Mouse (Mus musculus): Measurements from ENCODE around the gene Polr2e. TPM values are rescaled to one million over a fixed set of nuclear protein-coding genes. Genes with fewer than 3 reads are reported as not detected.
A peak's percentile ranks its signal among the peaks of the same experiment; 100 is the strongest.
"Not testable (repeated sequence)": the region's sequence is repeated elsewhere in the genome, so short reads cannot be mapped to it uniquely, and the experiment has no call there.

Polr2e gene
- polyA plus RNA-seq, 1 experiment from 2014 or later = 255 TPM

DNA sequence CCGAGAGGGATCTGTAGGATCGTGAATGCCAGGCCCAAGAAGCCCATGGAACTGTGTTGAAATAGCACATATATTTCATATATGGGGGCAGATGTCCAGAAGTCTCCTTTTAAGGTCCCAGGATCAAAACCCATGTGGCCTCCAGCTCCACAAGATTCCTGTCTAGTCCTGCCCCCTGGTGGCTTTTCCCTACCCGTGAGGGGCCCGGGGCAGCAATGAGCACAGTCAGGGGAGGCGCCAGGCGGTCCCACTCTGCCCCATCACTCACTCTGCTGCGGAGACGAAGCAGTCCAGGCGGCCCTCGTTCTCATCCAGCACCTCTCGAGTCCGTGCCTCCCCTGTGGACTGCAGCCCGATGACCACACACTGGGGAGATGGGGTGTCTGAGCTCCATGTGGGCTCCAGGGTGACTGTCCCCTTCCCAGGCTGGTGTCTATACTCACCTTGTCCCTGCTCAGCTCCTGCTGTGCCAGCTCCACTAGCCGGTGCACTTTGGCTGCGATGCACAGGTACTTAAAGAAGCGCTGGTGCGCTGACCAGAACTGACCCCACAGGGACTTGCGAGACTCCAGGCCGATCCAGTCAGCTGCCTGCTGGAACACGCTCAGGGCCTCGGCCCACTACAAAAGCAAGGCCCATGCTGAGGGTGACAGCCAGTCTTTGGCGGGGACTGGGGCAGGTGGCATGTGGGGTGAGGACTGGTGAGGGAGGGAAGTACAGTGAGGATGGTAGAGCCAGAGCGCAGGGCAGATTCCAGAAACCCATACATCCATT lies 24.5 kb upstream of the Polr2e start:
- no peak for DNase-seq (ENCODE audit: low spot score)
- ATAC-seq (replicated peaks; ENCODE audit: low FRiP score, low TSS enrichment, low read depth) = no peak
- Histone ChIP-seq H3K36me3 (ENCODE audit: control insufficient read depth, insufficient read depth, low read length) (peaks cover 54% of the 10 kb centered on the region), H3K4me1 (replicated peaks; ENCODE audit: control insufficient read depth, insufficient read depth, low read length) (no peaks in the 10 kb centered on the region), H3K27me3 (replicated peaks; ENCODE audit: control insufficient read depth, insufficient read depth, low read length) (no peaks in the 10 kb centered on the region), H3K9me3 (ENCODE audit: control insufficient read depth, low read length) (no peaks in the 10 kb centered on the region), H3K4me3 (ENCODE audit: low read depth, low read length) (no peak overlapping the region), H3K9ac (ENCODE audit: low read length) (no peak overlapping the region), H3K4me2 (ENCODE audit: low read length) (no peak overlapping the region), H3K27ac (ENCODE audit: low read depth) (no peak overlapping the region)
- WGBS = 78% methylated on average over 23 of the region's 23 CpGs

GRCm38 (mm10) chr10:80063104-80063503 lies 23.5 kb upstream of the Polr2e start:
- DNase-seq (ENCODE audit: low spot score) (no peak), ATAC-seq (replicated peaks; ENCODE audit: low FRiP score, low TSS enrichment, low read depth) (no peak)
- Histone ChIP-seq H3K4me1 (replicated peaks; ENCODE audit: control insufficient read depth, insufficient read depth, low read length) (no peaks in the 10 kb centered on the region), H3K27ac (ENCODE audit: low read depth) (no peak overlapping the region), H3K4me2 (ENCODE audit: low read length) (no peak overlapping the region), H3K36me3 (ENCODE audit: control insufficient read depth, insufficient read depth, low read length) (peaks cover 64% of the 10 kb centered on the region), H3K9ac (ENCODE audit: low read length) (no peak overlapping the region), H3K4me3 (ENCODE audit: low read depth, low read length) (no peak overlapping the region), H3K9me3 (ENCODE audit: control insufficient read depth, low read length) (no peaks in the 10 kb centered on the region), H3K27me3 (replicated peaks; ENCODE audit: control insufficient read depth, insufficient read depth, low read length) (no peaks in the 10 kb centered on the region)
- 92% methylated on average over 5 of the region's 5 CpGs for WGBS

DNA sequence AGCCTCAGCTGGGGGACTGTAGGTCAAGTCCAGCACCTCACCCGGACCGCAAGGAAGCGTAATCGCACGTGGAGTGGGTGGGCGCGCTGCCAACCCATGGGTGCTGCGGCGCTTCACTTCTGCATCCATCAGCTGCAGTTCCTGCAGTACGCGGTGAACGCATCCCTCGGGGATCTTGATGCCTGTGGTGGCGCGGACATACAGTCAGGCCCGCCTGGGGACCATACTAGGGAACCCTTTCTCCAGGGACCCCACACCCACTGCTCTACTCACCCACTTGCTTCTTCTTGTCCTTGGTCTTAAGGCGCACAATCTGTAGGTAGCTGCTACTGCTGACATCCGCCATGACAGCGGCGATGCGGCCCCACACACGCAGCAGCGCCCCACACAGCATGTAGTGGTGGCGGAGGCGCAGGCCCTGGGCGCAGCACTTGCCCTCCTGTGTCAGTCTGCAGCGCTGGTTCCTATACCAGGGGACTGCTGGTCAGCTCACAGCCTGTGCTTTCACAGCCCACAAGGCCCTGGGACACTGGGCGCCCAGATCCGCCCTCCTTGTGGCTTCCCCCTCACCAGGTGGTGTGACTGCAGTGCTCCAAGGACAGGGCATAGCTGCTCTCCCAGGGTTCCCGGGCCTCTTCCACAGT lies 18.2 kb upstream of the Polr2e start:
- Histone ChIP-seq H3K4me1 (replicated peaks; ENCODE audit: control insufficient read depth, insufficient read depth, low read length) (peaks cover 14% of the 10 kb centered on the region; the same call in 1 of the 2 replicates), H3K27me3 (replicated peaks; ENCODE audit: control insufficient read depth, insufficient read depth, low read length) (no peaks in the 10 kb centered on the region), H3K36me3 (ENCODE audit: control insufficient read depth, insufficient read depth, low read length) (peaks cover 64% of the 10 kb centered on the region), H3K4me2 (ENCODE audit: low read length) (no peak overlapping the region), H3K4me3 (ENCODE audit: low read depth, low read length) (no peak overlapping the region), H3K27ac (ENCODE audit: low read depth) (no peak overlapping the region), H3K9me3 (ENCODE audit: control insufficient read depth, low read length) (no peaks in the 10 kb centered on the region), H3K9ac (ENCODE audit: low read length) (no peak overlapping the region)
- no peak for DNase-seq (ENCODE audit: low spot score)
- no peak for ATAC-seq (replicated peaks; ENCODE audit: low FRiP score, low TSS enrichment, low read depth)
- WGBS = 73% methylated on average over 30 of the region's 30 CpGs

DNA sequence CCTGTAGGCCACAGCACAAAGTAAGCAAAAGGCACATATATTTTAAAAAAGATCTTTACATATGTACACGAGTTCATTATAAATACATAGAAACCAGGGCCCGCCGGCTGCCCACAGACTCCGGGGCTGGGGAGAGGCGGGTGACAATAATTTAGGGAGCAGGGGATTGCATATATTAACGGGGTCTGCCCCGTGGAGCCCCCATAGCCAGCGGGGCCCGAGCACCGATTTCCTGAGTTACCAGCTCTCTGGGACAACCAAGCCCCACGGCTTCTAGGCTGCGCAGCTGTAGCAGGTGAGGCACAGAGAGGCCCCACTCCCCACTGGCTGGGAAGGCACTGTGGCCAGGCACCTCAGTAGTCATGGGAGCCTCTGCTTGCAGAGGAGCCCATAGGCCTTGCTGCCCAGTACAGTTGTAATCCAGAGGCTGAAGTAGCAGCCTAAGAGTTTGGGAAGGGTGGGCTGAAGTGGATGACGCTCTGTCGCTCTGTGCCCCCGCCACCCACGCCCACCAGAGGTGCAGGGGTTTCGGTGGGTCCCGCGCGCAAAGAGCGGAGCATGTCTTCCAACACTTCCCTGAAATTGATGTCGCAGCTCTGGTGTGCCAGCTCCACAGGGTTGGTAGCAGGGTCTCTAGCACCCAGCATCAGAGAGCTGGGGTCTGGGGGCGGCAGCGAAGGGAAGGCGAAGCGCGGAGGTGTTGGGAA lies 17.5 kb upstream of the Polr2e start:
- WGBS = 91% methylated on average over 27 of the region's 27 CpGs
- H3K36me3 ChIP-seq (ENCODE audit: control insufficient read depth, insufficient read depth, low read length) = peaks cover 58% of the 10 kb centered on the region
- no peak overlapping the region for H3K9ac ChIP-seq (ENCODE audit: low read length)
- no peak overlapping the region for H3K4me2 ChIP-seq (ENCODE audit: low read length)
- no peaks in the 10 kb centered on the region for H3K27me3 ChIP-seq (replicated peaks; ENCODE audit: control insufficient read depth, insufficient read depth, low read length)
- no peaks in the 10 kb centered on the region for H3K9me3 ChIP-seq (ENCODE audit: control insufficient read depth, low read length)
- DNase-seq (ENCODE audit: low spot score) (no peak), ATAC-seq (replicated peaks; ENCODE audit: low FRiP score, low TSS enrichment, low read depth) (no peak)
- H3K4me1 ChIP-seq (replicated peaks; ENCODE audit: control insufficient read depth, insufficient read depth, low read length) = peaks cover 15% of the 10 kb centered on the region
- H3K4me3 ChIP-seq (ENCODE audit: low read depth, low read length) = no peak overlapping the region
- no peak overlapping the region for H3K27ac ChIP-seq (ENCODE audit: low read depth)

DNA sequence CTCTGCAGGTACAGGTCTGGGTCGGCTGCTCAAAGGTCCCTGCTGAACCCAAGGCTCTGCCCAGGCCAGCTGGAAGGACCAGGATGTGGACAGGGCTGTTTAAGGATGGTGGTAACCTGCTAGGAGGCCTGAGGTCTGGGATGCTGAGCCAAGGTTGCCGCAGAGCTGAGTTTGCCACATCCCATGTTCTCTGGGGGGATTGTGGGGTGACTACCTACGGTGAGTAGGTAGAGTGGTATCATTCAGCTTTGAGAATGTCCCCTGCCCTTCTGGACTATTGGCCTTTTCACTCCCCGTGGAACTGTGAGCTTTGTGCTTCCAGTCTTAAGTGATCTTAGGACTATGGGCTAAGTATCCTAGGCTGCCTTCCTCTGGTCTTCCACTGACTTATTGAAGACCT lies 16.9 kb upstream of the Polr2e start:
- H3K27me3 ChIP-seq (replicated peaks; ENCODE audit: control insufficient read depth, insufficient read depth, low read length) = no peaks in the 10 kb centered on the region
- DNase-seq (ENCODE audit: low spot score) (no peak), ATAC-seq (replicated peaks; ENCODE audit: low FRiP score, low TSS enrichment, low read depth) (no peak)
- peaks cover 52% of the 10 kb centered on the region for H3K36me3 ChIP-seq (ENCODE audit: control insufficient read depth, insufficient read depth, low read length)
- no peak overlapping the region for H3K4me2 ChIP-seq (ENCODE audit: low read length)
- no peak overlapping the region for H3K9ac ChIP-seq (ENCODE audit: low read length)
- no peak overlapping the region for H3K27ac ChIP-seq (ENCODE audit: low read depth)
- H3K9me3 ChIP-seq (ENCODE audit: control insufficient read depth, low read length) = no peaks in the 10 kb centered on the region
- peaks cover 21% of the 10 kb centered on the region for H3K4me1 ChIP-seq (replicated peaks; ENCODE audit: control insufficient read depth, insufficient read depth, low read length)
- H3K4me3 ChIP-seq (ENCODE audit: low read depth, low read length) = no peak overlapping the region
- WGBS = 89% methylated on average over 4 of the region's 4 CpGs

GRCm38 (mm10) chr10:80055891-80056290 lies 16.3 kb upstream of the Polr2e start:
- Histone ChIP-seq H3K27ac (ENCODE audit: low read depth) (no peak overlapping the region), H3K9me3 (ENCODE audit: control insufficient read depth, low read length) (no peaks in the 10 kb centered on the region), H3K4me3 (ENCODE audit: low read depth, low read length) (no peak overlapping the region), H3K36me3 (ENCODE audit: control insufficient read depth, insufficient read depth, low read length) (peaks cover 48% of the 10 kb centered on the region), H3K9ac (ENCODE audit: low read length) (no peak overlapping the region), H3K4me1 (replicated peaks; ENCODE audit: control insufficient read depth, insufficient read depth, low read length) (peaks cover 25% of the 10 kb centered on the region), H3K27me3 (replicated peaks; ENCODE audit: control insufficient read depth, insufficient read depth, low read length) (no peaks in the 10 kb centered on the region), H3K4me2 (ENCODE audit: low read length) (peak overlapping the region; percentile 64; the same call in 1 of the 2 replicates)
- no peak for DNase-seq (ENCODE audit: low spot score)
- no peak for ATAC-seq (replicated peaks; ENCODE audit: low FRiP score, low TSS enrichment, low read depth)
- WGBS = 69% methylated on average over 8 of the region's 10 CpGs

GRCm38 (mm10) chr10:80055364-80055763 lies 15.8 kb upstream of the Polr2e start:
- Histone ChIP-seq H3K4me2 (ENCODE audit: low read length) (peak overlapping the region; percentile 64), H3K36me3 (ENCODE audit: control insufficient read depth, insufficient read depth, low read length) (peaks cover 43% of the 10 kb centered on the region), H3K9me3 (ENCODE audit: control insufficient read depth, low read length) (no peaks in the 10 kb centered on the region), H3K9ac (ENCODE audit: low read length) (0 out of 2 replicates have a peak overlapping the region, but pooled peaks have one; percentile 94), H3K4me3 (ENCODE audit: low read depth, low read length) (0 out of 2 replicates have a peak overlapping the region, but pooled peaks have one; percentile 2), H3K27ac (ENCODE audit: low read depth) (no peak overlapping the region), H3K4me1 (replicated peaks; ENCODE audit: control insufficient read depth, insufficient read depth, low read length) (peaks cover 30% of the 10 kb centered on the region), H3K27me3 (replicated peaks; ENCODE audit: control insufficient read depth, insufficient read depth, low read length) (no peaks in the 10 kb centered on the region)
- DNase-seq (ENCODE audit: low spot score) (no peak), ATAC-seq (replicated peaks; ENCODE audit: low FRiP score, low TSS enrichment, low read depth) (no peak)
- WGBS = 87% methylated on average over 5 of the region's 5 CpGs

GRCm38 (mm10) chr10:80054911-80055310 lies 15.3 kb upstream of the Polr2e start:
- Histone ChIP-seq H3K36me3 (ENCODE audit: control insufficient read depth, insufficient read depth, low read length) (peaks cover 38% of the 10 kb centered on the region), H3K4me1 (replicated peaks; ENCODE audit: control insufficient read depth, insufficient read depth, low read length) (peaks cover 34% of the 10 kb centered on the region), H3K4me3 (ENCODE audit: low read depth, low read length) (peak overlapping the region; percentile 81), H3K4me2 (ENCODE audit: low read length) (peak overlapping the region; percentile 64), H3K9ac (ENCODE audit: low read length) (peak overlapping the region; percentile 94)
- H3K27me3 ChIP-seq (replicated peaks; ENCODE audit: control insufficient read depth, insufficient read depth, low read length); H3K27ac ChIP-seq (ENCODE audit: low read depth); DNase-seq (ENCODE audit: low spot score); H3K9me3 ChIP-seq (ENCODE audit: control insufficient read depth, low read length); ATAC-seq (replicated peaks; ENCODE audit: low FRiP score, low TSS enrichment, low read depth): not testable (repeated sequence)
- WGBS = 14% methylated on average over 2 of the region's 3 CpGs

Data from intestine, embryonic 14.5 days (tissue).